Mouse (Mus musculus): ENCODE data around the gene Sh3rf3. TPM values are rescaled to one million over a fixed set of nuclear protein-coding genes. Genes with fewer than 3 reads are reported as not detected.
"Not testable (repeated sequence)": the region's sequence is repeated elsewhere in the genome, so short reads cannot be mapped to it uniquely, and the experiment has no call there.

Sh3rf3 gene
- total RNA-seq, 2 experiments from 2014 or later = 38.6 to 41.5 TPM

DNA sequence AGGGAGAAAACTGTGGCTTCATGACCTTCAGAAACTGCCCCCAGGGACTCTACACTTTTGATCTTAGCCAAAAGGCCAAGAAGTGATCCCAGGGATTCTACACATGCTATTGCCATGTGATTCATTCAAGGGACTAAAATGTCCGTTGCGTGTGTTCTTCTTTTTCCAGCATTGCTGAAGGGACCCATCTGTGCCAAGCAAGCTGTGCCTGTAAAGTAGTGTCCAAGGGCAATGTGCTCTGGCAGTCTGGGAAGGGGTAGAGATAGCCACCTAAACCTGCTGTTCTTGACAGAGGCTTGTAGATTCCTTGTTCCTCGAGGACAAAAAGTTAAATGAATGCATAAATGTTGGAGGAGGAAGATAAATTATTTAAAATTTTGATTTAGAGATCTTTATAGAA lies 178.5 kb downstream of the Sh3rf3 start:
- DNase-seq = no peak

DNA sequence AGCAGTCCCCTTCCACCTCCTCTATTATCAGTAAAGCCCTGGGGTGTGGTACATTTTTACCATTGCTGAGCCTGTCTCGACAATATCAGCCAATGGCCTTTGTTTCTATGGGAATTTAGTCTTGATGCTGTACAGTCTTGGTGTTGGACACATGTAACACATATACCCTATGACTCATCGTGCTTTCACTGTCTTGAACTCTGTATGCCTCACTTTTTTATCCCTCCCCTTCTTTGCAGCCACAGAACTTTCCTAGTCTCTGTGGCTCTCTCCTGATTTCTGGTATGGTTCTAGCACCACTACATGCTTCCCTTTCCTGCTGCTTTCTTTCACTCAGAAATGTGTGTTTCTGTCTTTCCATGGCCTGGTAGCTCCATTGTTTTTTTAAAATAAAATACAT lies 181.6 kb downstream of the Sh3rf3 start:
- no peak for DNase-seq

DNA sequence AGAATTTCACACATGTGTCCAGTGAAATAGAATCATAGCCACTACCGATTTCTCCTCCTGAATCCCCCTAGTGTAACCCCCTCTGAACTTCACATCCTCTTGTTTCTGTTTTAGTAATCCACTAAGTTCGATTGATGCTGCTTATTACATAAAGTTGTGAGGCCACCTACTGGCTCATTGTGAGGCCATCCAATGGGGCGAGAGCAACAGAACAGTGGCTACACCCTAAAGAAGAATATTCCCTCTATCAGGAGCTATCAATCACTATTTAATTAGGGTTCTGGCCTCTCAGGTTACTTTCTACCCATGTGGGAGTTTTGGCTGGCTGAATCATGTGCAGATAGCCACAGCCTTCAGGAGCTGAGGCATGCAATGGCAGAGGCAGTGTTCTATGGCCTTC lies 182.0 kb downstream of the Sh3rf3 start:
- DNase-seq = no peak

DNA sequence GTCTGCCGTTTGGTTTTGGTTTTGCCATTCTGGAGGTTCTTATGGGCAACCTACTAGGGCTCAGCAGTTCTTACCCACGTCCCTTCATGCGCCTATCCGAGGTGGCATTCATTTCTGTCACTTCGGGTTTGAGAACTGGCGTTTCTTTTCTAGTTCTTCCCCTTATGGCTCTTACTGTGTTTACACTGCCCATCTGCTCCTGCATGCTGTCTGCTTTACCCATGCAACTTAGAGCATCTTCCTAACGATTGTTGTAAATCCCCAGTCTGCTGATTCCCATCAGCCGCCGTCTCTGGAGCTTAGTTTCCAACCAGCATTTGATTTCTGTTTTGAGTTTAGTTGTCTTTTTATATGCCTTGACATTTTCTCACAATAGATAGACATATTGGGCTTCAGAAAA lies 189.2 kb downstream of the Sh3rf3 start:
- peak in 1 of 2 experiments; percentile 15 for DNase-seq

DNA sequence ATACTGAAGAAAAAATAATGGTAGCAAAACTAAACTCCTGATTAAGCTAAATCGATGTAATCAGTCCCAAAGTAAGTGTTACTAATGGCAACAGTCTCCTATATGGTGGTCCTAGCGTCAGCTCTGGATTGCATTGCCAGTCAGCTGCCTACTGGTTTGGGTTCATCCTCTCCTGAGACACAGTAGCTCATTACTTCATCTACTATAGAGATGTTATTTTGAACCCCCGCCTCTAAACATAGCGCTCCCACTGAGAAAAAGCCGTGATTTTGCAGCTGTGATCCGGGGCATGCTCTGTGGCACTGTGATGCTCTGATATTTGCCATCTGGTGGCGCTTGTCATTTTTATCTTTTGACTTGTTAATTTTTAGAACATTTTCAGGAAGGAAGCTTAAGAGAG lies 198.3 kb downstream of the Sh3rf3 start:
- DNase-seq = no peak

DNA sequence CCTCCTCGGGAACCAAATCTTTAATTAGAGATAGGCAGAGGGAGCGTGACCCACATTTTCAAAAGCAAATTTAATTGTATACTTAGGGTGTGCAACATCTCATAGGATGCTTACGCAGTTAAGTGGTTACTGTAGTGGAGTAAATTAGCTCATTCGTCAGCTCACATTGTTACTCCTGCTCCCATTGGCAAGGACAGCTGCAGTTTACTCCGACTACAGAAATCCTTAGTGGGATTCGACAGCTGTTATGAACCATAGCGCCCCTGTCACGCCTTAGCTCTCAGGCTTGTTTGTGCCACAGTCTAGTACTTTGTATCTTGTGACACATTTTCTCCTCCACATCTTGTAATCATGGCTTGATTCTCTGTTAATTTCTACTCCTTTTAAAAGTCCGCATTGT lies 200.5 kb downstream of the Sh3rf3 start:
- no peak for DNase-seq

DNA sequence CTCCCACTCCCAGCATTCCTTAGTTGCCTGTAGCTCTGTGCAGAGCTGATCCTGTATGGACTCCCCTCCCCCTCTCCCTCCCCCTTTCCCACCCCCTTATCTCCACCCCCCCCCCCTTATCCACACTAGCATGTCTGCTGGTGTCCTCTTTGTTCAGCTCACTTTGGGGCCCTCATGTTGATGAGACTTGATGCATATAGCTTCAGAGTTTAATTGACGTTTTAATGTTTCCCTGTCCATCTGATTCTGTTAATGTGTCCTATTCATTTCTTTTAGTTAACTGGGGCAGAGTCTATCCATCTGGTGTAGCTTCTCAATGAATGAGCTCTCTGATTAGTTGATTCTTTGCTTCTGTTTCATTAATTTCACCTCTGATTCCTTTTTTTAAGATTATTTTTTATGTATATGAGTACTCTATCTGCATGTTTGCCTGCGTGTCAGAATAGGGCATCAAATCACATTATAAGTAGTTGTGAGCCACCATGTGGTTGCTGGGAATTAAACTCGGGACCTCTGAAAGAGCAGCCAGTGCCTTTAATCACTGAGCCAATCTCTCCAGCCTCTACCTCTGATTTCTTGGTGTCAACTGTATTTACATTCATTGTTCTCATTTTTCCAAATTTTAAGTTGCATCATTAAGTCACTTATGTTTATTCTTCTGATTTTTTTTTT lies 206.3 kb downstream of the Sh3rf3 start:
- DNase-seq = no peak

DNA sequence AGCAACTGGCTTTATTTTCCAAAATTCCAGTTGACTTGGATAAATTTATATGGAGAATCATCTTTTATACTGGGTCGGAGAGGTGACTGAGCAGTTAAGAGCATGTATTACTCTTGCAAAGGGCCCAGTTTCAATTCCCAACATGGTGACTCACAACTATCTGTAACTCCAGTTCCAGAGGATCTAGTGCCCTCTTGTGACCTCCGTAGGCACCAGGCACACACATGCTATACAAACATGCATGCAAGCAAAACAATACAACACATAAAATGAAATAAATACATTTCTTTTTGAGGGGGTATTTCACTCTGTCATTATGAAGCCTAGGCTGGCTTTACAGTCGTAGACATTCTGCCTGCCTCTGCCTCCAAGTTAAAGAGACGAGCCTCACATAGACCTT lies 237.3 kb downstream of the Sh3rf3 start:
- no peak for DNase-seq

DNA sequence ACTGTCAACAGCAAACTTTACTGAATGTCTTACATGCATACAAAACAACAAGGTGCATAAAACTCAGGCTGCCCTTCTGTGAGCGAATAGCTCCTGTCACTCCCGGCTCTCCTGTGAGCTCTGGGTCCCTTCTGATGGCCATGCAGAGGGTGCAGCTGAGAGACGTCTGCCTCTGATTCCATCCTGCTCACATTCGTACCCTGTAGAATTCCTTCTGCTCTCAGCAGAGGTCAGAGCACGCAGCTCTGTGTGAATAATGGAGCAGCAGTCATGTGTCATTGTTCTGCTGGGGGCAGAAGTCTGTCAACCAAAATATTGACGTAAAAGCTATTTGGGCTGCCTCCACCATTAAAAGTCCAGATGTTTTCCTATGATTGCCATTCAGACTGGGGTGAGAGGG lies 243.1 kb downstream of the Sh3rf3 start:
- no peak for DNase-seq

DNA sequence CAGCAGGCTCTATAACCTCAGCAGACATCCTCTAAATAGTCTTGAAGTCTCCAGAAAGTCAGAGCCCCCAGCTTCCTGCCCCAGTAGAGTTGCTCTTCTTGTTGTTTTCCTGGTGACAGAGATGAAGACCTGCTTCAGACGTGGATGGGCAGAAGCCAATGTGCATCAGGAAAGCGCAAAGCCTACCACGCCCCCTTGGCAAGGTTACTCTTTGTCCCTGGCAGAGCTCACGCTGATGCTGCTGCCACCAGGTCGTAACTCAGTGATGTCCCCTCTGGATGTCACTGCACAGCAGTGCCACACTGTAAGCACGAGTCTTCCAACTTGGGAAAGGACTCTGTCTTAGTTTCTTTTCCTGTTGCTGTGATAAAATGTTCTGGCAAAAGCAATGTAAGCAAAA lies 253.6 kb downstream of the Sh3rf3 start:
- DNase-seq = no peak

DNA sequence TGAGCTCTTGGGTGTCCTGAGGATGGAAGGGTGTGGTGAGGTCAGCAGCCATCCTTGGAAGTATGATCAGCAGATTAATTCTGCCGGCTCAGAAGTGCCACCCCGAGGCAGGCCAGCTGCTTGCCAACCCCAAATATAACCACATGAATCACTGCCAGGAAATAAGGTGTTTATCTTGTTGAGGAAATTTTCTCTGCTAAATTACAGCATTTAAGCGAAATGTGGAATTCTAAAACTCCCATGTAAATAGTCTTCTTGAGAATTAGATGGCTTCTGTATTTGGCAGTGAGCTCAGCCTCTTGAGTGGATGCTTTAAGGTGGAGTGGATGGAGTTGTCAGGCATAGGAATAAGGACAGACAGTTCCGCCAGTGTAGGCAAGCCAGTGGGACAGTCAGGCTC lies 259.7 kb downstream of the Sh3rf3 start:
- DNase-seq = no peak

DNA sequence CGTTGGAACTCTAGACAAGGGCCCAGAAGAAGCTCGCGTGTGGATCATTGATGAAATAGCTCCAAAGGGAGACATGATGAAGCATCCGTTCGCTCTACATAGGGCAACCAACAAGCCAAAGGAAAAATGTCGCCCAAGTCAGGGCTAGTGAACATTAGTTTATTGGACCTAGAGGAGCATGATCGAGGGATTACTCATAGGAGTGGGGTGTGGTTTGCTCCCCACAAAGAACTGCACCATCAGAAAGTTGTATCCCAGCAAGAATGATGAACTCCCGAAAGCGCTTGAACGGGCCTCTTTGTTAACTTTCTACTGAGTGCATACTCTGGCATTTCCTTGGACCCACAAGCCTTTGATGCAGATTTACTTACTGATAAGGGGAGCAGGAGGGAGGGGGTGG lies 263.5 kb downstream of the Sh3rf3 start:
- no peak for DNase-seq

DNA sequence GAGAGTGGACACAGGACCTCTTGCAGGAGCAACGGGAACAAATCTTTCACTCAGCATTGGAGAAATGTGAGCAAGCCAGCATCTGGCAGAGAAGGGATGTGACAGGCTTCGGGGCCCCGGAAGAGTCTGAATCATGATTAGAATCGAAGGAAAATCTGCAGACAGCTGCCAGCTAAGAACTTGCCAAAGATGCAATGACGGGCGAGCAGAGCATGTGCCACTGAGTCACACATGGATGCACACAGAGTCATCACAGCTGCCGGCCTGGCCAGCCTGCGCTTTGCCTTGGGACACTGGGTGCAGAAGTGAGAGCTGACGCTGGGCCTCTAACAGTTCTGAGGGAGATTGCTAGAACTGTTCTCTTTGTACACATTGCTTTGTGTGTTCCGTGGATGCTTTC lies 264.8 kb downstream of the Sh3rf3 start:
- peak; percentile 41 to 57 for DNase-seq

DNA sequence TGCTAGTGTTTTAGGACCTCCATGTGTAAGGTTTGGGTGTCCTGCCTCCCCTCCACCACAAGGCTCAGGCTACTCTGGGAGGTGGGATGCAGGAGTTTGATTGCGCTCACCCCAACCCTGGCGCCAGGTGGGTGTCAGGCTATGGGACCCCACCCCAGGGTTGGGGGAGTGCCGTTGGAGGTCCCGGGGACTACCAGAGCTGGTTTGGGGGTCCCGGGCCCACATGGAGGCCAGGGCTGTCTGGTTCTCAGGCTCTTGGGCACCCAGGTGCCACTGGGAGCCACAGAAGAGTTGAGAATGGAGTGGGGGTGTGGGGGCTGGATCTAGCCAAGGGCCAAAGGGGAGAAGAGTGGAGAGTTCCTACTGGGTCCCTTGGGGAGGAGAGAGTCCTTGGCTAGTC lies 272.4 kb downstream of the Sh3rf3 start:
- DNase-seq = no peak

DNA sequence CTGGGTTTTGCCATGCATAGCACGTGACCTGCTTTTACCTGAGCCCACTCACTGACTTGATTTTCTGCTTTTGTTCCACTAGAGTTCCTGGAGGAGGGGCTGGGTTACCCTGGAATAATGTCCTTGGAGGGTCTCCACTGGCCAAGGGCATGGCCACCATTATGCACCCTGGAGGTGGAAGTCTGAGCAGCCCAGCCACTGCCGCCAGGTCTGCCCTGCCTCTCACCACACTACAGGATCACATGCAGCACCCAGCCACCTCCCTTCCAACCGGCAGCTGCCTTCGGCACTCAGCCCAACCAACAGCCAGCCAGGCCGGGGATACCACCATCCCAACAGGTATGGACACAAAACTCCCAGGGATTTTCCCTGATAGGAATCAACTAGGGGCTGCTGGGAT lies 273.4 kb downstream of the Sh3rf3 start:
- DNase-seq = no peak

DNA sequence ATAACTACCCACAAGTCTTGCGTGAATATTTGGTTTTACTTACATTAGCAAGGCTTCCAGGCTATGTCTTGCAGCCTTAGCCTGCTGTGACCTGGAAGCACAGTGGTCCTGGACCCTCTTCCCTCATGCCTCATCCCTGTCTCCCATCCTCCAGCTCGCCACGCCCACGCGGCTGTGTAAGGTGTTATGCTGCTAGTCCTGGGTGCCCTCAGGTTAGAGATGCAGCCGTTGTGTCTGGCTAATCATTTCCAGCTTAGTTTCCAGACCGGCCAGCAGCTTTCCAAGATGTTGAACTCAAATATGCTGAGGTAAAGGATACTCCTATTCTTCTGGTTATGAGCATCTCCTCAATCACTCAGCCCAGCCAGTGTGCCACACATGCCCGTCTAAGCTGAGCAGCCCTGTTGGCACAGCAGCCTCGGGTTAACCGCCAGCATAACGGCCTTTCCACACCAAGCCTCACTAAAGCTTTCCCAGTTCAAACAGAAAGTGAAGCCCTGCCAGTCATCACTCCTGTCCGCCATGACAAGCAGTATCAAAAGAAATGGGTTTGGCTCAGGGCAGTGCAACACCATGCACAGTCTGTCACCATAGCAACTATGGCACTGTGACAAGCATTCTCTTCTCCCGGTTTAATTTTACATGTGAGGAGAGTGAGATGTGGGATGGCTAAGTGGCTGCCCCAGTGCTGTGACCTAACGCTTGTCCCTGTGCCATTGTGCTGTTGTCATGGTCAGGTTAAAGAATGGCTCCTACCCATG lies 276.9 kb downstream of the Sh3rf3 start:
- peak; percentile 57 to 71 for DNase-seq

DNA sequence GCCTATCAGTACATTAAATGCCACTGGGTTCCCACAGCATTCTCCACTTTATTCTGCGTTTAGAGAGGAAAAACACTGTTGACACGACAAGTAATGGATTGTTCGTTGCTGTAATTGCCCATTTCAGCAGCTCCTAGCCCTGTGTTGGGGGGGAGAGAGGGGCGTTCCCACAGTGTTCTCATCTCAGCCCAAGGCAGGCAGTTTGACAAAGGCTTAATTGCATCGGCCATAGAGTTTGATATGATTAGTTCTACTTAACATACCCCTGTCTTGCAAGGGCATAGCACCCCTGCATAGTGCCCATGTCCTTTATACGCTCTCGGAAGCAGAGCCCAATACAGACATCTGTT lies 277.4 kb downstream of the Sh3rf3 start:
- DNase-seq = no peak

DNA sequence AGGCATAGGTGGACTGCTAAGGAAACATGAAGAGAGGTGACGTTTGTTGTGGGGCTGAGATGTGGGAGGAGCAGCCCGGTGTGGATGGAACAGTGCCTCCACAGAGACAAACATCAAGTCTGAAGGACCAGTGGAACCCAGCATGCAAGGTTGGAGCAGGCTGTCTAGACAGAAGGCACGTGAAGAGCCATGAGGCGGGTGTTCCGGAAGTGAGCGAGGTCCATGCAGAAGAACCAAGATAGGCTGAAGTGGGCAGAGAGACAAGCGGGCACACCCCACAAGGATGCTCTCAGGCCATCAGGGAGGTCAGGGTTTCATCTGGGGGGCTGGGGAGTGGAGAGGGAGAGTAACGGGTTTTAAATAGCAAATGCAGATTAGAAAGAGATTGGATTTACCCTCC lies 278.4 kb downstream of the Sh3rf3 start:
- no peak for DNase-seq

DNA sequence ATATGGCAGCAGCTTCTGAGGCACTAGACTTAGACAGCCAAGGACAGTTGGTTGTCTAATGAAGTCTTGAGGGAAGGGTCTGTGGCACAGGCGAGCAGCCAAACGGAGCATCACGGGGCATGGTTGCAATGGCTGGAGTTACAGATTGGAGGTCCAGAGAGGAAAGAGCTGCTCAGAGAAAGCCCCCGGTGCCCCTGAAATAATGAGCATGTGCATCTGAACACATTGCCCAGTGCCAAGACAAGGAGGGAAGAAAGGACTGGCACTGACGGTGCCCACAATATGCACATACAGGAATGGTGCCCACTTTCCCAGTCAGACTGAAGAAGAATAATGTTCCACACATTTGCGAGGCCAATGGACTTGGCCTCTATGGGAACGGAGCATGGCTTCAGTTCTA lies 278.8 kb downstream of the Sh3rf3 start:
- DNase-seq = no peak

DNA sequence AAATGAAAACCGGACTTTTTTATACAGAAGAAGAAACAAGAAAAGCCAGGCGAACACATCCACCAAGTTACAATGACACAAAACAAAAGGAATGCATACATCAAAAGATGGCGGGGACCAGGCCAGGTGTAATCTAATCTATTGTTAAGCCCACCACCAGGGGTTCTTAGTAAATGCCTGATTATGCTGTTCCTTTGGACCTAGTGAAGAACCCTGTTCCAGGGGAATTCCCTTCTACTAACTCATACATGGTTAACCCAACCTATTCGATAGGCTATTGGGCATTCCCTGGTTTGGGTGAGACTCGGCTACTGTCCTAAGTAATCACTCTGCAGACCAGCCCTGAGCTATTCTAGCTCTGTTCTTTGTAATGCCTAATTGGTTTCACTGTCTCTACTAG lies 289.9 kb downstream of the Sh3rf3 start:
- DNase-seq = not testable (repeated sequence)

DNA sequence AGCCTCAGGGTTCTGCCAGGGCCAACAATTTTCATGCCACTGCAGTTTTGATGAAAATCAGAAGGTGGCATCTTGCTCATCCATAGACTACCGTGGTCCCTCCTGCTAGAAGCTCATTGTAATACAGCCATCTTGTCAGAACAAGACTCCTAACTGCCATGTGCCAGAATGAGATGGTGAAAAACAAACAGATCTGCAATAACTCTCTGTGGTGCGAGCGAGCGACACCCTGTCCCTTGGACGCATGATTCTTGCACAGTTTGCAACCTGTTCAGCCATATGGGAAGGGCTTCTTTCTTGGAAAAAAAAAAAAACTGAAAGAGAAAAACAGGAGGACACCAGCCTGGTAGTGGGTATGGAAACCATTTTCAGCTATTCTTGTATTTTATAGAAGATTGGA lies 291.5 kb downstream of the Sh3rf3 start:
- DNase-seq = no peak

DNA sequence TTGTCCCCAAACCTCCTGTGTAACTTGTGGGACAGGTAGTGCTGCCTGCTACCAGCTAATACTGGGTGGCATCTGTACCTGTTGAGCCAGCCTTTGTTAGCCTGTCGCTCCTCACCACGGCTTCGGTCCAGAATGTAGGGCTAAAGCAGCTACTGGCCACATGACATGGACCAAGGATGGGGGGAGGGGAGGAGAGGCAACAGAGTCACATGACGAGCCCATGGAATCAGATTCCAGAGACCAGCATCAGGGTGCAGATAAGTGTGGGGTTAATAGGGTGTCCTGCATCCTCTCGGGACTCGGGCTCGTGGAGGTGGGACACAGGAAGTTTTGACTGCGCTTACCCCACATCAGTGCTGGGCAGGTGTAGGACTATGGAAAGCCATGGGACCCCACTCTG lies 292.7 kb downstream of the Sh3rf3 start:
- DNase-seq = no peak

DNA sequence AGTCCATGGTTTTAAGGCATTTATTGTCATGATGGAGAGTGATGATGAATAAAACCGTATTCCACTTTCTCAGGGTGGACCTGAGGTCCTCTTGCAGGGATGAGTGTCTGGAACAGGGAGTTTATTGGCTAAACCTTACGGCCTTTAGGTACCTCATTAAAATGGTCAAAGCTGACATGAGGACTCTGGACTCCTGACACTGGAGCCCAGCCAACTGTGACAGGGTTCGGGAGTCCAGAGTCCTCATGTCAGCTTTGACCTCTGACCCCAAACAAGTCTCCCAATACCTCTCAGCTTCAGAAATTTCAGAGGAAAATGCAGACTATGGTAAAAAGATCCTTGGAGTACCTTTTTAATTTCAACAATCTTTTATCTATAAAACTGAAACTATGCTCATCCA lies 293.5 kb downstream of the Sh3rf3 start:
- no peak for DNase-seq

DNA sequence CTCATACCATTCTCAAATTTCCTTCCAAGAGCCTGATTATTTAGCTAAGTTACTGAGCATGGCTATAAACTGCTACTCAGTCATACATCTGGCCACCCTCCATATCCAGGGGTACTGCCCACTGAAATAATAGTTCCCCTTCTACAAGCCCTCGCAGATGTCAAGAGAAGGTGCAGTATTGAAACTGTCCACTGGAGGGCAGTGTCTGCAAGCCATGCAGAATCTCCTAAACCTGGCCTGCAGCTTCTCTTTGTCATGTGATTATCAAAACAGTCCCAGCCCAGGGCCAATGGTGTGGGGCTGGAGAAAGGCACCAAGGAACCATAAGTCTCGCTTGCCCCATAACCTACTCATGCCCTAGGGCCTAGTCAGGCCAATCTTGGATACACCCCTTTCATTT lies 295.9 kb downstream of the Sh3rf3 start:
- DNase-seq = peak in 1 of 2 experiments; percentile 69

DNA sequence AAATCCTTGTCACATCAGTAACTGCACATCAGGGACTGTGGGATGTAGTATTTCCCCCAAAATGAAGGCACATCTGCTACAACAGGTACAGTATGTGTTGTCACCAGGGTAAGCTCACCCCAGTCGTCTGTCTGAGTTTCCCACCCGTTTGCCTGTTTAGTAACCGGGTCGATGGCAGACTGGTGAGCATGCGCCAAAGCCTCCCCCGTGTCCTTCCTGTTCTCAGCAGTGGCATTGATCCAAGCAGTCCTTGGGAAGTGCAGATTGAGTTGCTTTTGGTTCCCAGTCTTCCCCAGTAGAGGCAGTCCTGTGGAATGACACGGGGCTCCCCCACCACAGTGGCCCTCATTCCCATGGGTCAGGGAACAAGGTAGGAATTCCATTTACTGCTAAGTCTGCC lies 297.2 kb downstream of the Sh3rf3 start:
- peak in 1 of 2 experiments; percentile 43 for DNase-seq
